Mouse (Mus musculus) limb, embryonic 14.5 days (tissue): Measurements from ENCODE around the gene Myrfl. TPM values are rescaled to one million over a fixed set of nuclear protein-coding genes. Genes with fewer than 3 reads are reported as not detected.

Source experiments
- ATAC-seq: fragments of 200-750 bp; cut with Nextera tagmentation; 2 replicates; pipeline ENCODE4 v1.8.0; 2017; ENCODE audit warnings: low read depth, moderate number of reproducible peaks, moderate TSS enrichment; ENCODE audit not compliant: low FRiP score
- DNase-seq: peaks from one replicate; pipeline ENCODE4 v3.0.0-alpha.2; 2015; ENCODE audit warnings: low spot score
- H3K27ac ChIP-seq: fragments of 300-500 bp; sonication (generic); replicated peaks from 2 replicates; pipeline ENCODE4 v1.5.1; 2014; ENCODE audit warnings: low read depth, mild to moderate bottlenecking, low read length, moderate library complexity, mixed read lengths
- H3K27me3 ChIP-seq: fragments of 300-500 bp; sonication (generic); 2 replicates; pipeline ENCODE4 v1.6.1; 2014; ENCODE audit warnings: low read length, mixed read lengths; ENCODE audit not compliant: control insufficient read depth, insufficient read depth
- H3K36me3 ChIP-seq: fragments of 300-500 bp; sonication (generic); 2 replicates; pipeline ENCODE4 v1.6.1; 2014; ENCODE audit warnings: mild to moderate bottlenecking, low read length, moderate library complexity, mixed read lengths; ENCODE audit not compliant: control insufficient read depth, insufficient read depth
- H3K4me1 ChIP-seq: fragments of 300-500 bp; sonication (generic); 2 replicates; pipeline ENCODE4 v1.6.1; 2014; ENCODE audit warnings: antibody characterized with exemption, low read length, mixed read lengths; ENCODE audit not compliant: control insufficient read depth, insufficient read depth
- H3K4me2 ChIP-seq: fragments of 300-500 bp; sonication (generic); replicated peaks from 2 replicates; pipeline ENCODE4 v1.6.1; 2014; ENCODE audit warnings: low read depth, mild to moderate bottlenecking, low read length, moderate library complexity; ENCODE audit not compliant: severe bottlenecking
- H3K4me3 ChIP-seq: fragments of 300-500 bp; sonication (generic); replicated peaks from 2 replicates; pipeline ENCODE4 v1.5.1; 2014; ENCODE audit warnings: low read length
- H3K9ac ChIP-seq: fragments of 300-500 bp; sonication (generic); 2 replicates; pipeline ENCODE4 v1.6.1; 2014; ENCODE audit warnings: mild to moderate bottlenecking, low read depth, low read length, moderate library complexity; ENCODE audit not compliant: severe bottlenecking
- H3K9me3 ChIP-seq: fragments of 300-500 bp; sonication (generic); 2 replicates; pipeline ENCODE4 v1.6.1; 2016; ENCODE audit warnings: low read length; ENCODE audit not compliant: control insufficient read depth
- POLR2A ChIP-seq: fragments of 200-500 bp; IDR thresholded peaks from 2 replicates; pipeline ENCODE4 v1.8.0; 2012; ENCODE audit warnings: inconsistent platforms, mild to moderate bottlenecking, moderate library complexity, borderline replicate concordance; ENCODE audit not compliant: insufficient read depth, insufficient read length; ENCODE audit errors: extremely low read depth
- WGBS: fragments of 180-500 bp; shearing (Covaris S2); extraction: QIAGEN DNeasy Blood & Tissue Kit; methylation state at CpG from one replicate; pipeline ENCODE4 v1.1.7; 2014; 5-methylcytosine and 5-hydroxymethylcytosine counted together
- polyA plus RNA-seq, 2 experiments: library from polyadenylated mRNA; depleted of rRNA in 1 of 2; stranded (reverse) in 1 of 2; unstranded in 1 of 2; fragments of >200 nt; fragmentation: Nextera tagmentation in 1 of 2; extraction: Ambion mirVana in 1 of 2; gene quantifications; 2 replicates each; pipeline versions ENCODE4 v1.2.1 to v1.2.3; 2012 to 2014

Myrfl gene
- polyA plus RNA-seq (2012; rRNA removed) (0.13 and 0.18 TPM in 2 replicates), polyA plus RNA-seq (2014; fragmentation: Nextera tagmentation; extraction: Ambion mirVana) (0.07 and 0.19 TPM in 2 replicates)

- no peak within 1 kb of the TSS for H3K4me3 ChIP-seq
- no peak for ATAC-seq
- H3K36me3 ChIP-seq, result no peaks in the 10 kb centered on the region
- no peak for DNase-seq
- H3K9me3 ChIP-seq, result no peaks in the 10 kb centered on the region
- H3K4me1 ChIP-seq, result peaks cover 7% of the 10 kb centered on the region; the same call in 1 of the 2 replicates
- H3K27me3 ChIP-seq, result no peaks in the 10 kb centered on the region
- 83% methylated on average over 17 of the region's 17 CpGs for WGBS
- H3K27ac ChIP-seq, result no peak within 1 kb of the TSS
- H3K9ac ChIP-seq, result no peak within 1 kb of the TSS
- no peak within 1 kb of the TSS for H3K4me2 ChIP-seq
- no peak for TF ChIP-seq POLR2A
These were observed at the start of gene Myrfl for GRCm38 (mm10) chr10:116896336-116897177. TSS of gene Myrfl (minus strand) at chr10:116896919.

GRCm38 (mm10) chr10:116944940-116945339 lies 48.2 kb upstream of the Myrfl start:
- no peak overlapping the region for H3K9ac ChIP-seq
- peaks cover 9% of the 10 kb centered on the region; the same call in 1 of the 2 replicates for H3K4me1 ChIP-seq
- DNase-seq (no peak), ATAC-seq (no peak)
- no peak overlapping the region for H3K27ac ChIP-seq
- no peaks in the 10 kb centered on the region for H3K27me3 ChIP-seq
- H3K36me3 ChIP-seq, result peaks cover 6% of the 10 kb centered on the region; the same call in 1 of the 2 replicates
- H3K4me2 ChIP-seq, result no peak overlapping the region
- peaks cover 6% of the 10 kb centered on the region for H3K9me3 ChIP-seq
- TF ChIP-seq POLR2A, result no peak
- H3K4me3 ChIP-seq, result no peak overlapping the region
- 73% methylated on average over 10 of the region's 10 CpGs for WGBS

DNA sequence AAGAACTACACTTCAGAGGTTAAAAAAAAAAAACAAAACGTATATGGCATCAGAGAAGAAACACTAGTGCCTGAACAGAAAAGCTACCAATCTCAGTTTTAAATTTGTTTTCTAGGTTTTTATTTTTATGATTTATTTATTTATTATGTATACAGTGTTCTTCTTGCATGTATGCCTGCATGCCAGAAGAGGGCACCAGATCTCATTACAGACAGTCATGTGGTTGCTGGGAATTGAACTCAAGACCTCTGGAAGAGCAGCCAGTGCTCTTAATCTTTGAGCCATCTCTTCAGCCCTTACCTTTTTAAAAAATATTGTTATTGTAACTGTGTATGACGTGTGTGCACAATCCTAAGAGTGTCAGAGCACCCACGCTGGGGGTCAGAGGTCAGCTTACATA lies 47.4 kb upstream of the Myrfl start:
- DNase-seq, result no peak

DNA sequence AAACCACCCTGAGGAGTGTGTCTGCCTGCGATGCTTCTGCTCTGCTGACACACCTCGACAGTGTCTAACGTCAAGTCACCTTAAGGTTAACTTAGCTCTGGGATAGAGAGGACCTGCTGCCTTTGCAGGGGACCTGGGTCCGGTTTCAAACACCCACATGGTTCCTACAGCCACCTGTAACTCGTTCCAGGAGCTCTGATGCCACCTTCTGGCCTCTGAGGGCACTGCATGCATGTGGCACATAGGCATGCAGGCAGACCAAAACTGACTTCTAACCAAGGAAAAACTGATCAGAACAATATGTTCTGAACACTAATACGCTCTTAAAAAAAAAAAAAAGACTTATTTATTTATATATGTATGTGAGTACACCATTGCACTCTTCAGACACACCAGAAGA lies 46.3 kb upstream of the Myrfl start:
- no peak for ATAC-seq
- DNase-seq, result no peak
- H3K27me3 ChIP-seq, result no peaks in the 10 kb centered on the region
- H3K4me2 ChIP-seq, result no peak overlapping the region
- no peak overlapping the region for H3K9ac ChIP-seq
- H3K4me3 ChIP-seq, result no peak overlapping the region
- WGBS, result 95% methylated on average over 6 of the region's 6 CpGs
- H3K4me1 ChIP-seq, result no peaks in the 10 kb centered on the region
- TF ChIP-seq POLR2A, result no peak
- peaks cover 18% of the 10 kb centered on the region for H3K36me3 ChIP-seq
- H3K9me3 ChIP-seq, result peaks cover 6% of the 10 kb centered on the region
- H3K27ac ChIP-seq, result no peak overlapping the region

More for the DNA sequence above, 47.4 kb upstream of the Myrfl start:
- TF ChIP-seq POLR2A, result no peak
- Histone ChIP-seq H3K4me3 (no peak overlapping the region), H3K4me1 (peaks cover 9% of the 10 kb centered on the region; the same call in 1 of the 2 replicates), H3K27ac (no peak overlapping the region), H3K36me3 (peaks cover 8% of the 10 kb centered on the region), H3K4me2 (no peak overlapping the region), H3K27me3 (no peaks in the 10 kb centered on the region), H3K9ac (no peak overlapping the region), H3K9me3 (peaks cover 6% of the 10 kb centered on the region)
- WGBS, result 83% methylated on average over 3 of the region's 3 CpGs
- ATAC-seq, result no peak

GRCm38 (mm10) chr10:116935028-116935427 lies 38.3 kb upstream of the Myrfl start:
- Histone ChIP-seq H3K9me3 (no peaks in the 10 kb centered on the region), H3K36me3 (peaks cover 52% of the 10 kb centered on the region), H3K4me2 (no peak overlapping the region), H3K4me3 (no peak overlapping the region), H3K9ac (no peak overlapping the region), H3K27ac (no peak overlapping the region), H3K27me3 (no peaks in the 10 kb centered on the region), H3K4me1 (0 out of 2 replicates have a peak, but pooled peaks cover 2% of the 10 kb centered on the region)
- no peak for ATAC-seq
- DNase-seq, result no peak
- no peak for TF ChIP-seq POLR2A
- WGBS, result 39% methylated on average over 12 of the region's 12 CpGs
